Mouse (Mus musculus) left cerebral cortex, postnatal 14 days (tissue): ENCODE measurements around the gene Ski. TPM values are rescaled to one million over a fixed set of nuclear protein-coding genes. Genes with fewer than 3 reads are reported as not detected.

Experiments used
- DNase-seq, 2 experiments: peaks; one replicate each; pipeline ENCODE4 v3.0.0; 2021 to 2022; ENCODE audit warnings: low spot score in 2 of 2, mixed read lengths in 1 of 2
- intact Hi-C: fragments of 180-260 bp; cut with DNase I; formaldehyde crosslinking; loops from one replicate; pipeline ENCODE4 v1.15.1; 2025
- total RNA-seq, 2 experiments: library from RNA; stranded (reverse); gene quantifications; 2 replicates each; pipeline ENCODE4 v1.2.3; 2021

The Ski gene
- total RNA-seq, 2 experiments from 2014 or later: 110 to 111 TPM

DNA sequence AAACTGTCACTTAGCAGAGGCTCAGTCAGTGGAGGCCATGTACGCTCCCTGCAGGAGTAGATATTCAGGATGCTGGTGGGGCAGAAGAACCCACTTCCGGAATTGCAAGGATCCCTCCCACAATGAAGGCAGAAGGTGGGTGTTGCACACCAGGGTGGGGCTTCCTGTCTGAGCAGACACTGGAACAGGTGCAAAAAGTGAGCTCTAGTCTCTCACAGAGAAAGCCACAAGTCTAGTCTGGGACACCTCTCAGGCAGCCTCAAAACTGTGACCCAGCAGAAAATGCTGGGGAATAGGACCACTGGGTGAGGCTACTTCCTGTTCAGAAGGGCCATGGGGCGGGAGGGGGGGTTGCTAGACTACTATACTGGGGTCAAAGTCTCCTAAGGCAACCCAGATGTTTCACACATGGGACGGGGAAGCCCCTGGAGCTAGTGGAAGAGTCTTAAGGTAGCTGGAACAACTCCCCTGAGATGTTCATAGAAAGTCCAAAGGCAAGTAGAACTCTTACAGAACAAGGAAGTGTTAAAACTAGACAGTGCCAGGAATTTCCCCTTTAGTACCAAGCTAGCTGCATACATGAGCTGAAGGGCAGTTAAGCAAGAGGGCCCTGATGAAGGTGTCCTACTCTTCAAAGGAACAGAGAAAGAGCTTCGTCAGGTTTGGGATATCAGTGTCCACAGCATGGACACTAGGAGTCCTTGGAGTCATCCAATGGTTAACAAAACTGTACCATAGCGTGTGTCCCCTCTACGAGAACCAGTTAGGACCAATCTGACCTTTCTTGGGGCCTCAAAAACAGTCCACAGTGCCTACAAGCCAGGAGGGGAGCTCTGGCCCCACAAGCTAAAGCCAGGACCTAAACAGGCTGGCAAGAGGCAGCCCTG, 59.7 kb downstream of the Ski start:
- intact Hi-C loops: loop anchor here (5.0 kb wide), 1 partner anchor 60 kb away; the partner anchor contains the start of gene Ski
- no peak for DNase-seq

DNA sequence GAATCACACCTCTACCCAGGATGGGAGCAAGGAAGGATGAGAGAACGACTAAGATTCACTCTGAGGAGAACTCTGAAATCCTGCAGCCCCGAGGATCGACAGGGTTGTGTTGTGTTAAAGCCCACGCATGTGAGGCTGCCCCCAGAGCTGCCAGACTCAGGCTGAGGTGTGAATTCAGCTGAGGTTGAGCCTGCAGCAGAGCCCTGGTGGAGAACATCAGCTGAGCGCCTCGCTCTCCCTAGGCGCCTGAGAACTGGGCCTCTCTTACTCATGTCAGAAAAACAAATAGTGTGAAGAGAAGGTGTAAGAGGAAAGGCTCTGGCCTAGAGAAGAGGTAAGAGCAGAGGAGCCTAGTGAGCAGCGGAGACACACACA, 63.9 kb downstream of the Ski start:
- intact Hi-C loops: no loop called here
- DNase-seq: no peak

DNA sequence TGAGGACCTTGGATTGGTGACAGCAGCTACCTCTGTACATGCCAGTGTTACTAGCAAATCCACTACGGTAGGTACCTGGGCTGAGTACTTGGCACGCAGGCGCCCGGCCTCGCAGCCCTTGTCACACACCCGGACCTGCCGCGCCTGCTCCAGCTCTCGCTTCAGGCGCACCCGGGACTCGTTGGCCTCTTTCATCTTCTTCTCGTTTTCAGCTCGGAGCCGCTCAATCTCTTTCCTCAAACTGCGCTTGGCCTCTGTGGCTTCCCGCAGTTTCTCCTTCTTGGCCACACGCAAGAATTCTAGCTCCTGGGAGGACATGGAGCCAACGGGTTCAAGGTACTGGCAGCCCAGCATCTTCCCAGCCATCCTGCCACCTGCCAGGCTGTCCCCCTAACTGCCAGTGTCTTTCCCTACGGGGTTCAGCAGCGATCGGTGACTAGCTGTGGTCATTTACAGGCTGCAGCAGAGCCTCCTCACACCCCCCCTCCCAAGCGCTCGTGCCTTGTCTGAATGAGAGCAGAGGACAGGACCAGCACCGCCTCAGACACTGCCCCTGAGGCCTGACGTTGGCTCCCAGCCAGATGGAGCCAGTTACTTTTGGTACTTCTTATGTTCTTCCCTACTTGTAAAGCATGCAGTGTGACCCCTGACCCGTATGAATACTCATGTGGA, 64.4 kb downstream of the Ski start:
- DNase-seq: no peak
- intact Hi-C loops: no loop called here

DNA sequence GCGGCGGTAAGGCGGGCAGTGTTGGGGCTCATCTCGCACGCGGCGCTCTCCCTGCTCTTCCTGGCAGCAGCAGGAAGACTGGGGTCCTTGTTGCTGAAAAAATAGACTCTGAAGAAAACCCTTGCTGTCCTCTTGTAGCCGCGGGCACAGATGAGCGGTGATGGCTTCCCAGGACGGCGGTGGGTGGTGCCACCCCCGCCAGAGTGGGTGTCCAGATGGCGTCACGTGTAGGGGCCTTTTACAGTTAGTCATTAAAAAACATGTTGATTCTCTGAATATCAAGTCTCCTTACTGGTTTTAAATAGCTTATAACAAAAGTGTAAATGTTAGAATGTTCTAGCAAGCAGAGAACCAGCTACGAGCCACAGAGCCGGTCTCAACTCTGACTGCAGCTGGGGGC, 65.7 kb downstream of the Ski start:
- DNase-seq: no peak
- intact Hi-C loops: no loop called here

DNA sequence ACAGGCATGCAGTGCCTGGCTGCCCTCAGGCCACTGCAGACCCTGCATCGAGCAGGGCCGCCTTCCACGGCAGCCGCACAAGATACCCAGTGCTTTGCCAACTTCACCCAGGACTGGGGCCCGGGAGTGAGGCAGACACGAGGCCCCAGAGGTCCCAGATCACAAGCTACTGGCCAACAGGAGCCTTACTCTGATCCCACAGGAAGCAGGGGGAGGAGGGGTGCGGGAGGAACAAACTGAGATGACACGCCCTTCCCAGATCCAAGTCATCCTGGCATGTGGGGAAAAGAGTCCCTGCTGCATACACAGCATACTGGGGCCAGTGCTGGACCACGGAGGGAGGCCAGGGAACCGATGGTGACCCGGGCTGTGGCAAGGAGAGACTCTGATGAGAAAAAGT, 67.4 kb downstream of the Ski start:
- intact Hi-C loops: no loop called here
- DNase-seq: no peak

DNA sequence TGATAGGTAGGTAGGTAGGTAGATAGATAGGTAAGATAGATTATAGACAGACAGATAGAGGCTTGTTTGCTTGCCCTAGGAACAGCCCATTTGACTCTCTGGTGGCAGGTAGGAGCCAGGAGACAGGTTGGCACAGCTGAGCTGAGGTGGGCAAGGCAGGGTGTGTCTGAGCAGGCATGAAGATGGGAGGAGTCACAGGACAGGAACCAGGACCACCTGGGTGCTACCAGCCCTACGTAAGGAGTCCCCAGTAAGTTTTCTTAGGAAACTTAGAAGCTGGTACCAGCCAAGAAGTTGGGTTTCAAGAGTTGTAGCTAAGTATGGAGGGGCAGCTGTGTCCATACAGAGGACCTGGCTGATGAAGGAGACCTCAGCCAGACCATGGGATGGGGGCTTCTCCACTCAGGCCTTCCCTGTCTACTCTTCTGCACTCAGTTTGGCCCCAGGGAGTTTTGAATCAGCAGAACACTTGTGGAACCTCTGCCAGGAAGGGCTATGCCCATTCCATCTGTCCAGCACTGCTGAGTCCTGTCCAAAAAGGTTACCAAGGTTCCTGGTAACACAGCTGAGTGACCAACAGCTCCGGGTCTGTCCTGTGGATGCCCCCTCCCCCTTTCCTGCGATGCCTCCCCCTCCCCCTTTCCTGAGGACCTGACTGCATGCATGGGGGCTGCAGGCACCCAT, 68.9 kb downstream of the Ski start:
- intact Hi-C loops: no loop called here
- no peak for DNase-seq

DNA sequence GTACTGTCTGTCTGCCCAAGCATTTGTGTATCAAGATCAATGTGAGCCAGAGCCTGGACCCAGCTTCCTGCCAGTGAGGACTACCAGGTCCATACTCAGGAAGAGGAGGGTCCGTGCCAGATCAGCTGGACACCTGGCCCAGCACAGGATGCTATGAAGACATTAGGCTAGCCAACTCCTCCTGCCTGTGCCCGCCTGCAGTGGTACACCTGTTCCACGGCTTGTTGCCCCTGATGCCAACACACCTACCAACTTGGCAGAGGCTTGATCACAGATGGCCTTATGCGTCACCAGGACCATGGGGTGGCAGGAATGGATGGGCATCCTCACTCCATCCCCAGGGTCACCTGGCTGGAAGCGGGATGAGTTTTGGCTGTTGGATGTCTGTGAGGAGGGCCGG, 69.9 kb downstream of the Ski start:
- no peak for DNase-seq
- intact Hi-C loops: no loop called here

DNA sequence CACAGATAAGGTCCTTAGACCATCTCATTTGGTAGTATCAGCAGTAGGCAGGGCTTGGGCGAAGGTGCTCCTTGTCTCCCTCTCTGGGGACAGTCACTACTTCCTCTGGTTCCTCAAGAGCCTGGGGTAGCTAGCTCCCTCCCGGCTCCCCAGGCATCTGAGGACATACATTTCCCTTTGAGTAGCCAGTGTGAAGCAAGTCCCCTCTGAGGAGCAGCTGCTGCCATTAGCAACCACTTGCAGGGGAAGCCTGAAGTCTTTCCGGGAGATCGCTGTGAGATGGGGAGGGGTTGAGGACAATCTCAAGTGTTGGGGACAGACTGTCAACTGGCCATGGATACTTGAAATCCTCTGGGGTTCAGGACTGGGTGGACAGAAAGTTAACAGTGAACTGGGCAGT, 70.5 kb downstream of the Ski start:
- intact Hi-C loops: no loop called here

DNA sequence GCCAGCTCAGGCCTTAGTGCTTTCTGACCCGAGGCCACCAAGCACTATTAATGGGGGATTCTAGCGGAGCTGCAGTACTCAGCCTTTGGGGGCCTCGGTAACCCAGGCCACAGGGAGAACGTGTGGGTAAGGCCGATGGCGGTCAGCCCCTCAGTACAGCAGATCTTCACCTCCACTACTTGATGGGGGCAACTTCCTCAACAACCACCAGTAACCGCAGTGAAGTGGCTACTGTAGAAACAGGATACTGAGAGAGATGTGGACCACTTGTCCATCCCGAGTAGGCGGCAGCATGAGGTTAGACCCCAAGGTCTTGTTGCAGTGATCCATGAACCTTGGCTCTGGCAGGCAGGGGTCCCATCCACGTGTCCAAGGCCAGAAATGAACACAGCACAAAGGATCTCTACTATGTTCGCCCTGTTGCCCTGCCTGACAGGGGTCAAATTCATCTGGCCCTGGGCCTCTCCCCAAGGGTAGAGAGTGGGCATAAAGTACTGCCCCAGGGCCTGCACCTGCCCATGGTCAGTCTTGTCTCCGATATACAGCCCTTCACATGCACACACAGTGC, 71.1 kb downstream of the Ski start:
- DNase-seq: no peak
- intact Hi-C loops: no loop called here

More for the DNA sequence above, 70.5 kb downstream of the Ski start:
- DNase-seq: no peak

DNA sequence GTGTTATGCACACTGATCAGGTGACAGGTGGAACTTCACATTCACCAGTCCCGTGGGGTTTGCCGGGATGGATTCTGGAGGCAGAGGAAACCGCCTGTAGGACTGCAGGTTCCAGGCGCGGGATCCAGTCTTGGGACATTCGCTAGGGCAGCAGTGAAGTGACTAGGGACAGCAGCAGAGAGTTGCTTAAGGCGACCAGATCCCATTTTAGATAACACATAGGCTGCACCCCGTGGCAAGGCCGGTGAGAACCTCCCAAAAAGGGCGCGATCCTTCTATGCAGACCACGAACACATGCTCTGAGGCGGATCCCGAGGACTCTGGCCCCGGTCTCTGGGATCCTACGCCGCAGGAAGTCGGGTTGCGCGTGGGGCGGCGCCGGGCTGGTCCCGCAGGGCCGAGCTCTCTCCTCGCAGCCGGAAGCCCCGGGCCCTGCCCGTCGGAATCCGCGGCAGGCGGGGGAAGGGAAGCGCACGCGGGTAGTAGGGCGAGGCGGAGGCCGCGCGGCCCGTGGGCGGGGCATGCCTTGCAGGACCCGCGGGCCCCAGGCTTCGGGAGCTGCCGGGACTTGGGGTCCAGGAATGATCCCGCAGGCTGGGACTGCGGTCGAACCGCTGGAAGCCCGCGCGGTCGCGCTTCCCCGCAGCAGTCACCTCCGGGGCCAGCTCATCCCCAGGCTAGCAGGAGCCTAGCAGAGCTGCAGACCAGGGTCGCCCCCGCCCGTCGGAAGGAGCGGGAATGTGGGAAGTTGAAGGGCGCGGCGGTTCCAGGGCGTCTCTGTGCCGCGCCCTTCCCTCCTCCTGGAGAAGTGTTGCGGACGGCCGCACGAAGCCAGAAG, 71.9 kb downstream of the Ski start:
- intact Hi-C loops: no loop called here
- peak; percentile 65 to 67 for DNase-seq

DNA sequence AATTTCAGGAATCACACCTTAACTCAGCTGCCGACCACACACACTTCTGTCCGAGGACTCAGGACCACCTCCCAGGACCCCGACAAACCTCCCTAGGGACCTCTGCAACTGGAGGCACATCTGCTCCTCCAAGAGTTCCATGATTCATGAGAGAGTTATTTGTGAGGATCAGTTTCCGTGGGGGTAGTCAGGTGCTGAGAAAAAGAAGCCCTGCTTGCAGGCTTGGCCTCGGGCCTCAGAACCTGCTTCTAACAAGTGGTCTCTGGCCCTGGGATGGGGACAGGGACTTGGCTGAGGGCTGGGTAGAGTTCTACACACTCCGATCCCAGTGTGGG, 72.5 kb downstream of the Ski start:
- DNase-seq: no peak
- intact Hi-C loops: loop anchor here (5.0 kb wide), 1 partner anchor 97 kb away; the partner anchor contains the start of gene Faap20

DNA sequence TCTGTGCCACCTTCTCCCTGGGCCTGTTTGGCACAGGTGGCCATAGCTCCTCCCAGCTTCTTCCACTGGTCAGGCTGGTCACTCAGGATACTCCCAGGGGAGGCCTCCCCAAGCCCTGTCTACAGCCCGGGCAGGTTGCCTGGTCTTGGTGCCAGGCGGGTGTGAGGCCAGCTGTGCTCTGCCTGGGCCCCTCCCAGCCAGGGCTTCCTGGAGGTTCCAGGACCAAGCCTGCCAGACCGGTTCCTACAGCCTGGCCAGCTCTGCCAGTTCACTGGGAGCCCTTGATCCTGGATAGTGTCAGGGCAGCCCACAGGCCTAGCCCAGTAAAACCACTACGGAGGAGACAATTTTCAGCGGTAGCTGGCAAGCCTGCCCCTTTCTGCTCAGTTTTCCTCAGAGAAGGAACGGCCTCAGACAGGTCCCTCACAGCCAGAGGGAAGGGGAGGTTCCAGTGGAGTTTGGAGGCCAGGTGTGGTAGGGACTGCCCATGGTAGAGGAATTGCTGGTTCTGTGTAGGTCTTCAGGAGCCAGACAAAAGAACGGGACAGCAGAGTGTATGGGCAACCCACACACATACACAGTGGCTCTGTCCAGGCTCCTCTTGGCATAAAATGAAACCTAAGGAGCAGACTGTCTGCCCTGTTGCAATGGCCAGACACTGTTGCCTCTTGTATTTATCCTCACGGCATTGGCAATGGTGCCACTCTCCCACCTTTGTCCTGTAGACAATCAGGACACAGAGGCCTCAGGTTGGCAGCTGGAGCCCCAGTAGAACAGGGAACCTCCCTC, 73.3 kb downstream of the Ski start:
- intact Hi-C loops: loop anchor here (5.0 kb wide), 1 partner anchor 98 kb away; the partner anchor contains the start of gene Faap20
- no peak for DNase-seq

DNA sequence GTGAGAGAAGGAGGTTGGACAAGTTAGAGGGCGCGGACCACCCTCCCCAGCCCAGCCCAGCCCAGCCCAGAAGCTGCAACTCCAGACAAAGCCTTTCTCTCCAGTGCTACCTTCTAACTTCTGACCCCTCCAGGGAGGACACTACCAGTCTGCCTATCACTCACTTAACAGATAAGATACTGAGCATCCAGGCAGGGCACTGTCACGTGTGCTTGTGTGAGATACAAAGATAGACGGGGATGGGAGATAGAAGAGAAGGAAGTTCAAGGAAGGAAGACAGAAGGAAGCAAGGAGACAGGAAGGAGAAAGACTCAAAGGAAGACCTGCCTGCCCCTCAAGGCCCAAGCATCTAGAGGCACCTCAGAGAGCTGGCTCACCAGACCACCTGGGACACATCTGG, 73.9 kb downstream of the Ski start:
- intact Hi-C loops: loop anchor here (5.0 kb wide), 1 partner anchor 99 kb away; the partner anchor contains the start of gene Faap20

DNA sequence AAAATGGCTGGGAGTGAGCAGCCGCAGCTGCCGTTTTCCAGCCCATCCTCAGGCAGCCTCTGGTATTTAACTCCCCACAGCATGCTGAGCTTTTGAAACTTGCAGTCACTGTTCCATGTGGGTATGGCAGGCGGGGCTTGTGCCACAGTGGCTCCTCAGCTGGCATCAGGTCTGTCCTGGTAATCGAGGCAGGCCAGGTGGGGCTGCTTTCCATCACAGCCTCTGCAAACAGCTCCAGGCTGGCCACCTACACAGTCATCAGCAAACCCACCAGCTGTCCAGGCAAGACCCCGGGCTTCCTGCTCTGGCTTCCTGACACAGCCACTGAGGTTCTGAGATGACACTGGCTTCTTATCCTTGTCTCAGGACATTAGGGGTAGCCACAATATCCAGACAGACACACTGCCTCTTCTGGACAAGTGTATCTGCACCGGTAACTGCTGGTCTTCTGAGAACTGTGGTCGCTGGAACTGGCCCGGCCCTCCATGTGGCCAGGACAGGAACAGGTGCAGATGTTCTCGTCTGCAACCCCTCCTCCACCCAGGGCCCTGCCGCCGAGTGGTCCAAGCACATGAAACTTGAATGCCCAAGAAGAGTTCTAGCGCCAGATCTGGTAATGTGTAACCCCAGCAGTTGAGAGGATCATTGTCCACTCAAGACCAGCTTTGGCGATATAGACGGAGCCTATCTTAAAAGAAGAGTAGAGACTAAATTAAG, 76.1 kb downstream of the Ski start:
- intact Hi-C loops: loop anchor here (5.0 kb wide), 1 partner anchor 101 kb away; the partner anchor contains the start of gene Faap20

More for the DNA sequence above, 73.9 kb downstream of the Ski start:
- no peak for DNase-seq

DNA sequence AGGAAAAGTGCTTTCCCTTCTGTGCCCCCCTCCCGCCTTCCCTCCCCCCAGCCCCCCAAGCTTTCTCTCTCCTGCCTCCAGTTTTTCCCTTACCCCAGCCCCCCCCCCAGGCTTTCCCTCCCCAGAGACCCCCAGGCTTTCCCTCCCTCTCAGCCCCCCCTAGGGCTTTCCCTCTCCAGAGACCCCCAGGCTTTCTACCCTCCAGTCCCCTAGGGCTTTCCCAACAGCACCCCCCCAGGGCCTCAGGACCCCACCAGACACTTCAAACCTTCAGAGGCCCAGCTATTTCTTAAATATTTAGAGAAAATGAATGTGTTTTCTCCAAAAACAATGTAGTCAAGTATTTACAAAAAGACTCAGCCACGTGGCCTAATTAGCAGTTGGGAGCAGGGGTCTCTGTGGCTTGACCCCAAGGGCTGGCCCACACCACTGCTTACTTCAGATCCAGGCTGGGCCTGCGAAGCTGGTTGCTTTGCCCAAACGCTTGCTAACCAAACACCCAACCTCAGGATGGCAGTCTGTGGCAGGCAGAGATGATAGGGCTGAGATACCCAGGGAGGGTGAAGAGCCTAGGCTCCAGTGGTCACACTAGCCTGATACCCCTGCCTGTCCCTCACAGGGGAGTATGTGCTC, 77.7 kb downstream of the Ski start:
- intact Hi-C loops: loop anchor here (5.0 kb wide), 1 partner anchor 103 kb away; the partner anchor contains the start of gene Faap20
- no peak for DNase-seq

More for the DNA sequence above, 76.1 kb downstream of the Ski start:
- no peak for DNase-seq

DNA sequence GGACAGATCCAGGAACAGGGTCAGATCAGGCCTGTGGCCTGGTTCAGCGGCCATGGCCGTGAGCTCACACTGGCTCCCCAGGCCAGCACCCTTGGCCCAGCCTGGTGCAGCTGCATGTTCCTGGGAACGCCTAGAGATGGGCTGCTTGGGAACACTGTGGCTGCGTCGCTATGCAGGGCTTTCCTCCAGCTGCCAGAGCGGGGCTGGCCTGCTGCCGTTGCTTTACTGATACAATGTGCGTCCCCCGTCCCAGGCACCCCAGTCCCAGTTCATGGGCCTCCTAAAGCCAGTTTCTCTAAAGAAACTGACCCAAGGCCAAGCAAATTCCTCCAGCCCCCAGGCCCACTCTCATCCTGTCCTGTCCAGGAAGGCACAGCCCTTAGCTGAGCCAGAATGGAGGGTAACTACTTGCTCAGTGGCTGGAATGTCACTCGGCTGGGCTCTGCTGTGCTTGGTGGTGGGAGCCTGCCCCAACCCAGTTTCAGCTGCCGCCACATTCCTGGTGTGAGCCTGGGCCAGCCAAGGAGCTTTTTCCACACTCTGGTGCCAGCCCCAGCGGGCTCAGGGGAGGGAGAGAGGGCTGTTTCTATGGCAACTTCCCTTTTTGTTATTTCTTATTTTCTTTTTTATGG, 78.4 kb downstream of the Ski start:
- intact Hi-C loops: no loop called here

DNA sequence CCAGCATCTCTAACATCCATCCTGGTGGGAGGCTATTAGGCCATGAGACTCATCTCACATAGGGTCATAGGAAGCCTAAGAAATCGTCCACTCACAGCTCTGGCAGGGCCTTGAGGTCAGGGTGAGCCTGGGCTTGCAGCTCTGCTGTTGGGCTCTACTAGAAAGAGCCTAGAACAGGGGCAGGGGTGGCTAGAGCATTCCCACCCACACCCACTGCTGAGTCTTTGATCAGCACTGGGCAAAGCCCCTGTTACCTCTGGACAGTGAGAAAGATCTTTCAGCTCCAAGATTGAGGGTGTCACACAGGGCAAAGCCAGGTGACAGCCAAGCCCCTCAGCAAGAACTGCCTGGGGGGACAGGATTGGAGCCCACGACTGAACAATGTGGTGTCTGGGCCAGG, 79.0 kb downstream of the Ski start:
- intact Hi-C loops: no loop called here
- DNase-seq: no peak

More for the DNA sequence above, 78.4 kb downstream of the Ski start:
- peak; percentile 62 to 75 for DNase-seq
